Mouse (Mus musculus) lung, adult 2 months (tissue): ENCODE data around the gene Epp13.

ENCODE experiments used
- CTCF ChIP-seq: fragments of 200-500 bp; IDR thresholded peaks from 2 replicates; pipeline ENCODE4 v1.5.1; 2011; ENCODE audit warnings: mild to moderate bottlenecking, low read length, control low read depth; ENCODE audit not compliant: insufficient read depth
- POLR2A ChIP-seq: fragments of 200-500 bp; IDR thresholded peaks from 2 replicates; pipeline ENCODE4 v1.6.1; 2011; ENCODE audit warnings: low read depth, mild to moderate bottlenecking, control low read depth, low read length, borderline replicate concordance; ENCODE audit errors: extremely low read depth

DNA sequence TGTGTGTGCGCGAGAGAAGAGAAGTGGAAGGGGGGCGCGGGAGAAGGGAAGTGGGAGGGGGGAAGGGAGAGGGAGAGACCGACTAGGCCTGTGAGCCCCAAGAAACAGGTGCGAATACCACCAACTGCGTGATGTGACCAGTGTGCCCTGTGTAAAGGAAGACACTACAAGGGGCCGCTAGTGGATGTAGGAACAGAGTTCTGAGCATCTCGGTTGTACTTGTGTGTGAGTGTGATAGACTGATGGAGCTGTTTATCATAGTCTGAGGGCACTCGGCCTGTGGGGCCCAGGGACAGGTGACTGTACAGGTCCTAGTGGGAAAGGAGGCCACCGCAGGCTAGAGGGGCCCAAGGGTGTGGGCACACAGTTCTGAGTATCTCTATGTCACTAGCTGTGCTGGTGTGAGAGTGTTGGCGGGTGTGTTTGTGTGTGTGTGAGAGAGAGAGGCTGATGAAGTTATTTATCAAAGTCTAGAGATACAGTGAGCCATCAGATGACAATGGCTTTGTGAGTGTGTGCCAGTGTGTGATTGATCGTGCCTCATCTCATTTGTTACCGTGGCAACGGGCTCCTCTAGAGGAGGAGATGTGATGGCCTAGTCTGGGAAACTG, 34.5 kb downstream of the Epp13 start:
- TF ChIP-seq POLR2A, result no peak
- no peak for TF ChIP-seq CTCF
